Mouse (Mus musculus): ENCODE measurements around the gene Zdhhc24. TPM values are rescaled to one million over a fixed set of nuclear protein-coding genes. Genes with fewer than 3 reads are reported as not detected.
"Not testable (repeated sequence)": the region's sequence is repeated elsewhere in the genome, so short reads cannot be mapped to it uniquely, and the experiment has no call there.

Gene Zdhhc24
- polyA plus RNA-seq, 1 experiment, result not detected

GRCm38 (mm10) chr19:4863048-4863447 lies 15.4 kb upstream of the Zdhhc24 start:
- TF ChIP-seq POLR2A (IDR thresholded peaks at IDR 0.05; ENCODE audit: insufficient read depth, low read depth, low read length) (no peak), CTCF (IDR thresholded peaks at IDR 0.05; ENCODE audit: insufficient read depth, low read depth, low read length) (no peak)
- H3K27ac ChIP-seq (ENCODE audit: insufficient read depth, low read depth, low read length), result no peak overlapping the region

DNA sequence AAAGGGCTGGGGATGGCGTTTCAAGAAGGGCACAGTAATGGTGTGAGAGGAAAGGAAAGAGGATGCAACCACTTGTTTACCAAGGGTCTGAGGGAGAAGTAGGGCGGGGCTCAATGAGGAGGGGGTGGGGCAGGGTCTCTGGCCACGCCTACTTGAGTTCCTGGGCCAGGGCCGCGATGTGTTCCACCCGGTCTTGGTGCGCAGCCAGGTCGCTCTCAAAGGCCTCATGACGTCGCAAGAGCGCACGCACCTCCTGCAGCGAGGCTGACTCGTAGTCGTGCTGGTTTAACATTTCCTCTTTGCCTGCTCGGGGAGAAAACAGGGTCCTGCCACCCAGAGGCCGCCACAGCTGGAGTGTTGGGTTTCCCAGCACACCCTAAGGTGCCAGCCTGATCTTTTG lies 13.3 kb upstream of the Zdhhc24 start:
- TF ChIP-seq CTCF (IDR thresholded peaks at IDR 0.05; ENCODE audit: insufficient read depth, low read depth, low read length) (no peak), POLR2A (IDR thresholded peaks at IDR 0.05; ENCODE audit: insufficient read depth, low read depth, low read length) (no peak)
- WGBS, result 7% methylated on average over 17 of the region's 17 CpGs
- no peak overlapping the region for H3K4me3 ChIP-seq (ENCODE audit: insufficient read depth, low read depth, low read length)
- peaks cover 6% of the 10 kb centered on the region for H3K4me1 ChIP-seq (ENCODE audit: control insufficient read depth, insufficient read depth, low read length)
- H3K27ac ChIP-seq (ENCODE audit: insufficient read depth, low read depth, low read length), result no peak overlapping the region

More at GRCm38 (mm10) chr19:4863048-4863447, 15.4 kb upstream of the Zdhhc24 start:
- Histone ChIP-seq H3K4me1 (ENCODE audit: control insufficient read depth, insufficient read depth, low read length) (peaks cover 12% of the 10 kb centered on the region), H3K4me3 (ENCODE audit: insufficient read depth, low read depth, low read length) (no peak overlapping the region)
- 78% methylated on average over 6 of the region's 6 CpGs for WGBS

DNA sequence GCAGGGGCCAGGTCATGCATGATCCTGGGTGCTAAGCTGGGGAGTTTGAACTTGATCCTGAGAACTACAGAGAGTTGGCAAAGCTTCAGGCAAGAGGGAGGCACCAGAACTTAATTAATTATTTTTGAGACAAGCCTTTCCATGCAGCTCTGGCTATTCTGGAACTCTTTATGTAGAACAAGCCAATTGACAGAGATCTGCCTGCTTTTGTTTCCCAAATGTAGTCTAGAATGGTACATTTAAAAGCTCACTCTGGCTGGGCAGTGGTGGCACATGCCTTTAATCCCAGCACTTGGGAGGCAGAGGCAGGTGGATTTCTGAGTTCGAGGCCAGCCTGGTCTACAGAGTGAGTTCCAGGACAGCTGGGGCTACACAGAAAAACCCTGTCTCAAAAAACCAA lies 3.9 kb upstream of the Zdhhc24 start:
- not testable (repeated sequence) for H3K4me3 ChIP-seq (ENCODE audit: insufficient read depth, low read depth, low read length); H3K27ac ChIP-seq (ENCODE audit: insufficient read depth, low read depth, low read length)
- WGBS, result 83% methylated on average over 1 of the region's 1 CpGs
- H3K4me1 ChIP-seq (ENCODE audit: control insufficient read depth, insufficient read depth, low read length), result peaks cover 10% of the 10 kb centered on the region

- Histone ChIP-seq H3K4me1 (ENCODE audit: control insufficient read depth, insufficient read depth, low read length) (peaks cover 17% of the 10 kb centered on the region), H3K27ac (ENCODE audit: insufficient read depth, low read depth, low read length) (no peak overlapping the region), H3K4me3 (ENCODE audit: insufficient read depth, low read depth, low read length) (no peak overlapping the region)
- TF ChIP-seq CTCF (IDR thresholded peaks at IDR 0.05; ENCODE audit: insufficient read depth, low read depth, low read length) (no peak), POLR2A (IDR thresholded peaks at IDR 0.05; ENCODE audit: insufficient read depth, low read depth, low read length) (no peak)
- WGBS, result 67% methylated on average over 4 of the region's 4 CpGs
Observed at GRCm38 (mm10) chr19:4876241-4876640, 2.2 kb upstream of the Zdhhc24 start.

GRCm38 (mm10) chr19:4876755-4877154 lies 1.7 kb upstream of the Zdhhc24 start:
- peaks cover 17% of the 10 kb centered on the region for H3K4me1 ChIP-seq (ENCODE audit: control insufficient read depth, insufficient read depth, low read length)
- no peak overlapping the region for H3K4me3 ChIP-seq (ENCODE audit: insufficient read depth, low read depth, low read length)
- 72% methylated on average over 3 of the region's 3 CpGs for WGBS
- TF ChIP-seq CTCF (IDR thresholded peaks at IDR 0.05; ENCODE audit: insufficient read depth, low read depth, low read length), result no peak
- no peak for TF ChIP-seq POLR2A (IDR thresholded peaks at IDR 0.05; ENCODE audit: insufficient read depth, low read depth, low read length)
- no peak overlapping the region for H3K27ac ChIP-seq (ENCODE audit: insufficient read depth, low read depth, low read length)

- WGBS, result 6% methylated on average over 17 of the region's 17 CpGs
- H3K27ac ChIP-seq (ENCODE audit: insufficient read depth, low read depth, low read length), result no peak within 1 kb of the TSS
- TF ChIP-seq POLR2A (IDR thresholded peaks at IDR 0.05; ENCODE audit: insufficient read depth, low read depth, low read length), result no peak
- no peak for TF ChIP-seq CTCF (IDR thresholded peaks at IDR 0.05; ENCODE audit: insufficient read depth, low read depth, low read length)
Observed at GRCm38 (mm10) chr19:4877785-4878184, 683 bp upstream of the Zdhhc24 start, which contains the start of gene Actn3. Gene Actn3, minus strand, starts transcription at chr19:4877909.

DNA sequence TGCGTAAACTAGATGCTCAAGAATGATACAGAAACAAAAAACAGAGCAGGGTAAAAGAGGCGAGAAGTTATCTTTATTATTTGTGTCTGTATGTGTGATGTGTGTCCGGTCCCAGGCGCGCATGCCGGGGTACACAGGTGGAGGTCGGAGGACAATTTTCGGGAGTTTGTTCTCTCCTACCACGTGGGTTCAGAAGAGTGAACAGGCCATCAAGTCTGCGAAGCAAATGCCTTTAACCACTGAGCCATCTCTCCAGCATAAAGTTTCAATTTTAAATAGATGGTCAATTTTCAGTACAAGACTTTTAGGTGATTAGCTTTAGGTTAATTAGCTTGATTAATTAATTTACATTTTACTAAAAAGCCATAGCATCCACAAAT lies 846 bp downstream of the Zdhhc24 start:
- Histone ChIP-seq H3K4me1 (ENCODE audit: control insufficient read depth, insufficient read depth, low read length) (peaks cover 17% of the 10 kb centered on the region), H3K27ac (ENCODE audit: insufficient read depth, low read depth, low read length) (no peak overlapping the region), H3K4me3 (ENCODE audit: insufficient read depth, low read depth, low read length) (no peak overlapping the region)
- TF ChIP-seq POLR2A (IDR thresholded peaks at IDR 0.05; ENCODE audit: insufficient read depth, low read depth, low read length) (no peak), CTCF (IDR thresholded peaks at IDR 0.05; ENCODE audit: insufficient read depth, low read depth, low read length) (no peak)
- 62% methylated on average over 10 of the region's 10 CpGs for WGBS

More at GRCm38 (mm10) chr19:4877785-4878184, 683 bp upstream of the Zdhhc24 start, which contains the start of gene Actn3:
- peaks cover 17% of the 10 kb centered on the region for H3K4me1 ChIP-seq (ENCODE audit: control insufficient read depth, insufficient read depth, low read length)
- peak within 1 kb of the TSS; percentile 66 for H3K4me3 ChIP-seq (ENCODE audit: insufficient read depth, low read depth, low read length)

DNA sequence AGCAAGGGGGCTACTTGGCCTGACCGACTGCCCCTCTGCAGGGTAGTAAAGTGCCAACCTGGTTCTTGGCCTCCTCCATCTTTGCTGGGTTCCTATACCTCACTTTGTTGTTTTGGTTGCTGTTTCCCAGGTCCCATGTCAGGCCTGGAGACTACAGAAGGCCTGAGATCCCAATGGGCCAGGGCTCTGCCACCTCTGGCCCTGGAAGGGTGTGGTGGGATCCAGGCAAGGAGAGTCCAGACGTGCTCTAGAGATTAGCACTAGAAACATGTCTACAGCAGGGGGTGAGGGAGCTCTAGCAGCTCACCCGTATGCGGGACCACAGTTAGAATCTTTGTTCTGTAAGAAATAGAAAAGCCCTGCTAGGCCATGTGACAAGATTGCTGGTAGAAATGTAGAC lies 5.5 kb downstream of the Zdhhc24 start:
- no peak overlapping the region for H3K27ac ChIP-seq (ENCODE audit: insufficient read depth, low read depth, low read length)
- H3K4me3 ChIP-seq (ENCODE audit: insufficient read depth, low read depth, low read length), result no peak overlapping the region
- H3K4me1 ChIP-seq (ENCODE audit: control insufficient read depth, insufficient read depth, low read length), result peaks cover 9% of the 10 kb centered on the region
- 84% methylated on average over 4 of the region's 4 CpGs for WGBS
- TF ChIP-seq POLR2A (IDR thresholded peaks at IDR 0.05; ENCODE audit: insufficient read depth, low read depth, low read length) (no peak), CTCF (IDR thresholded peaks at IDR 0.05; ENCODE audit: insufficient read depth, low read depth, low read length) (no peak)

- Histone ChIP-seq H3K4me3 (ENCODE audit: insufficient read depth, low read depth, low read length) (no peak overlapping the region), H3K27ac (ENCODE audit: insufficient read depth, low read depth, low read length) (no peak overlapping the region), H3K4me1 (ENCODE audit: control insufficient read depth, insufficient read depth, low read length) (no peaks in the 10 kb centered on the region)
- TF ChIP-seq CTCF (IDR thresholded peaks at IDR 0.05; ENCODE audit: insufficient read depth, low read depth, low read length) (no peak), POLR2A (IDR thresholded peaks at IDR 0.05; ENCODE audit: insufficient read depth, low read depth, low read length) (no peak)
- WGBS, result 89% methylated on average over 10 of the region's 10 CpGs
Observed at GRCm38 (mm10) chr19:4889791-4890190, 11.3 kb downstream of the Zdhhc24 start.

DNA sequence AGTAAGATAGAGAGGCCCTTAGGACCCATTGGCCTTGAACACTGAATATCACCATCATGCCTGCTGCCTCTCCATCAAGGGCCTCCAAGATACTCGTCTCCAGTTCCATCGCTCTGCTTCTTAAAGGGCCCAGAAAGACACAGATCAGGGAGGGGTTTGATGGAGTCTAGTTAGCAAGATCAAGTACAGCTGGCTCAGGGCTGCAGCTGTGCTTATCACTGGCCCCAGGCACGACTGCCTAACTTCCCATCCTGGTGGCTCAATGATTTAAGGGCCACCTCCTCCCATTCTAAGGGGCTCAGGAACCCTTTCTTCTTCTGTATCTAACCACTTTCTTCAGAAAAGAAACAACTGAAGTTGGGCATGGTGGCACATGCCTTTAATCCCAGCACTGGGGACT lies 13.3 kb downstream of the Zdhhc24 start:
- TF ChIP-seq POLR2A (IDR thresholded peaks at IDR 0.05; ENCODE audit: insufficient read depth, low read depth, low read length) (no peak), CTCF (IDR thresholded peaks at IDR 0.05; ENCODE audit: insufficient read depth, low read depth, low read length) (no peak)
- Histone ChIP-seq H3K4me3 (ENCODE audit: insufficient read depth, low read depth, low read length) (no peak overlapping the region), H3K4me1 (ENCODE audit: control insufficient read depth, insufficient read depth, low read length) (no peaks in the 10 kb centered on the region), H3K27ac (ENCODE audit: insufficient read depth, low read depth, low read length) (no peak overlapping the region)
- 83% methylated on average over 3 of the region's 3 CpGs for WGBS
